Mouse (Mus musculus) cerebellum, postnatal 25 days (tissue): ENCODE results near the gene Lipe.
"Not testable (repeated sequence)": the region's sequence is repeated elsewhere in the genome, so short reads cannot be mapped to it uniquely, and the experiment has no call there.

Experiments used
- DNase-seq, 2 experiments: peaks; one replicate each; pipeline ENCODE4 v3.0.0; 2021; ENCODE audit warnings: mixed read lengths in 2 of 2

Gene Lipe

GRCm38 (mm10) chr7:25398610-25399009, at the start of gene Lipe:
TSS of gene Lipe (minus strand) at chr7:25398710.
- no peak for DNase-seq

- no peak for DNase-seq
These were observed 42.3 kb upstream of the Lipe start for GRCm38 (mm10) chr7:25440816-25441153.

GRCm38 (mm10) chr7:25439978-25440815, 41.7 kb upstream of the Lipe start:
- DNase-seq: no peak

GRCm38 (mm10) chr7:25439124-25439822, 40.8 kb upstream of the Lipe start:
- DNase-seq: no peak

- DNase-seq: no peak
These were observed 38.2 kb upstream of the Lipe start for GRCm38 (mm10) chr7:25436704-25437103.

GRCm38 (mm10) chr7:25436226-25436625, 37.7 kb upstream of the Lipe start:
- no peak for DNase-seq

GRCm38 (mm10) chr7:25435546-25435851, 37.0 kb upstream of the Lipe start:
- DNase-seq: no peak

GRCm38 (mm10) chr7:25434654-25435545, 36.4 kb upstream of the Lipe start:
- DNase-seq: no peak

- DNase-seq: no peak
These were observed 35.5 kb upstream of the Lipe start for GRCm38 (mm10) chr7:25433781-25434560.

GRCm38 (mm10) chr7:25433007-25433541, 34.6 kb upstream of the Lipe start:
- DNase-seq: no peak

GRCm38 (mm10) chr7:25432381-25432780, 33.9 kb upstream of the Lipe start:
- no peak for DNase-seq

GRCm38 (mm10) chr7:25429886-25430784, 31.6 kb upstream of the Lipe start:
- DNase-seq: no peak

GRCm38 (mm10) chr7:25428321-25428720, 29.8 kb upstream of the Lipe start:
- DNase-seq: no peak

- DNase-seq: no peak
These were observed 28.6 kb upstream of the Lipe start for GRCm38 (mm10) chr7:25427144-25427543.

- not testable (repeated sequence) for DNase-seq
These were observed 27.9 kb upstream of the Lipe start for GRCm38 (mm10) chr7:25426380-25426779.

GRCm38 (mm10) chr7:25424429-25424828, 25.9 kb upstream of the Lipe start:
- peak; percentile 69 to 87 for DNase-seq

GRCm38 (mm10) chr7:25422286-25422841, 23.9 kb upstream of the Lipe start:
- peak; percentile 23 to 40 for DNase-seq

GRCm38 (mm10) chr7:25419943-25420342, 21.4 kb upstream of the Lipe start:
- no peak for DNase-seq

- no peak for DNase-seq
These were observed 21.0 kb upstream of the Lipe start for GRCm38 (mm10) chr7:25419536-25419935.

- peak in 1 of 2 experiments; percentile 55 for DNase-seq
These were observed 19.1 kb upstream of the Lipe start for GRCm38 (mm10) chr7:25417597-25417996.
